Mouse (Mus musculus) mammary gland, adult 2 months (tissue): ENCODE results near the gene Gm20388. TPM values are rescaled to one million over a fixed set of nuclear protein-coding genes. Genes with fewer than 3 reads are reported as not detected.

Experiments
- polyA plus RNA-seq: library from polyadenylated mRNA; depleted of rRNA; stranded (reverse); fragments of >200 nt; gene quantifications from 2 replicates; pipeline ENCODE4 v1.2.3, GENCODE M21; 2012; ENCODE audit warnings: low replicate concordance; rRNA removed

The Gm20388 gene
- polyA plus RNA-seq, result 79.6 and 91.0 TPM in 2 replicates

DNA sequence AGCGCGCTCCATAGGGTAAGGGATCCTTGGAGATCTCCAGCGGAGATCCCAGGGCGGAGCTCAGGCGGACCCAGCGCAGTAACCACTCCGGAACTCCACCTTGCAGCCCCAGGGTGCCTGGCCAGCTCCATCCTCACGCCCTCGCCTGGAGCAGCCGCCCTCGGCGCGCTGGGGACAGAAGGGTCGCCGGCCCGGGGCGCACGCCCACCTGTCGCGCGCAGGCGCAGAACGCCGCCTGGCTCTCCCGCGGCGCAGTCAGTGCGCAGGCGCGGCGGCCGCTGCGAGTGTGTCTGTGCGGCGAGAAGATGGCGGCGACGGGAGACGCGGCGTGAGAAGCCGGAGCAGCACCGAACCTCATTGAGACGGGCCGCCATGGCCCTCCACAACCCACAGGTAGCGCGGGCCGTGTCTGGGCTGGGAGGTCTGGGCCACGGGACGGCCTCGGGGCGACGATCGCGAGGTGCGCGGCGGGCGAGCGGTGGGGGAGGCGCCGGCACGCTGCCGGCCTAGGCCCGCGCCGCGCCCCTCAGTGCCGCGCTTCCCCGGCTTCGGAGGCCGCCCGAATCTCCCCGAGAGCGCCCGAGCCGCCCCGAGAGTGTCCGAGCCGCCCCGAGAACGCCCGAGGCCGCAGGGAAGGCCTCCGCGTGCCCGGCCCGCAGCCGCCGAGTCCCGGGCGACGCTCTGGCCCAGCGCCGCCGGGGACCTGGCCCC is at the start of gene Gm20388:
Gene Gm20388, plus strand, starts transcription at position 295 of the 711 bp plus-strand sequence.

DNA sequence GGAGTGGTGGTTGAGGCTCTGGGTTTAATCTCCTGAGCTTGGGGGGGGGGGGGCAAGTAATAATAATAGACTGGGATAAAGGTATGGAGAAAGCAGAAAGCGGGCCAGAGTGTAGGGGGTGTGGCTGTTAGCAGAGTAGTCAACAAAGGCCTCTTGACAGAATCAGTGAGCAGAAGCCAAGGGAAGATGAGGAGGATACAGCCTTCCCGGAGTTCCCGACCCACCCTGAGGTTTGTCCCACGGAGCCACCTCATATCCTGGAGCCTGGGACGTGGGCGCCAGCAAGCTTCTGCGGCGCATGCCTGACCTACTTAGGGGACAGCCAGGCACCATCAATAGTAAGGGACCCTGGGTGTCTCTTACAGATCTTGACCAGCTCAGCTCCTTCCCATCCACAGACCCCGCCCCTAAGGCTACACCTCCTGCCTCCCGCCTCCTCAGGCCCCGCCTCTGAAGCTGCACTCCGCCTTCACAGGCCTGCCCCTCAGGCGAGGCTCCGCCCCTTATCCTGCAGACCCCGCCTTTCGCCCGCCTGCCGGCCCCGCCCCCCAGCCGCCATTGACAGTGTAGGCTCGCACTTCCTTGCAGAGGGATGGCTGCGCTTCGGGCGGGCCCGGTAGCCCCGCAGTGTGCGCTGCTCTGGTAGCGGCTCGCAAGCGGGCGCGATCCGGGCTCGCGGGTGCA is 48.8 kb upstream of the Gm20388 start, which contains the start of gene Klhl36:
Gene Klhl36, plus strand, starts transcription at position 561 of the 684 bp plus-strand sequence.

DNA sequence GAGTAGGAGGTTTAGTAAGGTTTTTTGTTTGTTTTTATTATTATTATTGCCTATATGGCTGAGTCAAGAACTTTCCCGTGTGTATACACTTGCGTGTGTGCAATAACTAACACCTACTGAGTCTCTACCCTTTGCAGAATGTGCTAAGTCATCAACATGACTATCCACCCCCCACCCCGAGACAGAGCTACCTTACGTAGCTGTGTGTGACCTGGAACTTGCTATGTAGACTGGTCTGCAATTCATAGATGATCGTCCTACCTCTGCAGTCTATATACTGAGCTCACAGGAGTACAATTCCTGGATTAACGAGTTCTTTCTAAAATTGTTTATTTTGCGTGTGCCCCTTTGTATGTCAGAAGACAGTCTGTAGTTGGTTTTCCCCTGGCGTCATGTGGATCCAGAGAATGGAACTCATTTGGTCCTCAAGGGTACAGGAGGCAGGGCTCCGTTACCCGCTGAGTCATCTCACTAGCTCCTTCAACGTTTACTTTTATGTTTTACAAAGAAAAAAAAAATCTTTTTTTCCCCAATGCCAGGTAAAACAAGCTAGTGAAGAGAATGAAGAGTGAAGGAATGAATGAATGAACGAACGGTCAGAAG is 596 bp upstream of the Gm20388 start, which contains the start of gene Usp10:
Gene Usp10, plus strand, starts transcription at position 417 of the 603 bp plus-strand sequence.

DNA sequence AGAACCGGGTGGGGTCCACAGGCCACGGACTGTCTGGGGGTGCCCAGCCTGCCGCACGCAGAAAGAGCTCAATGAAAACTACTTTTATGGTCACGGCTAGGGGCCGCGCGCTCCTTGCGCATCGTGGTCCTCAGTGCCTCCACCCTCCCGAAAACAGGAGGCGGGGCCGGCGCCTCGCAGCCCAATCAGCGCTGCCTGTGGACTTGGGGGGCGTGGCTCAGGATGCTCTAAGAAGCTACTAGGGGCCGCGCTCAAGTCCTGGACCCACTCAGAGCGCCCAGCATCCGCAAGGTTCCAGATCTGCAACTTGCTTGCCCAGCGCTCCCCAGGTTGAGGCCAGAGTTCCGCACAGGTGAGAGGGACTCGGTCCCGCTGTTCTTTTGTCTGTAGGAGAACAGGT is 81.6 kb downstream of the Gm20388 start, which contains the start of gene Crispld2:
Gene Crispld2, plus strand, starts transcription at position 190 of the 400 bp plus-strand sequence.

DNA sequence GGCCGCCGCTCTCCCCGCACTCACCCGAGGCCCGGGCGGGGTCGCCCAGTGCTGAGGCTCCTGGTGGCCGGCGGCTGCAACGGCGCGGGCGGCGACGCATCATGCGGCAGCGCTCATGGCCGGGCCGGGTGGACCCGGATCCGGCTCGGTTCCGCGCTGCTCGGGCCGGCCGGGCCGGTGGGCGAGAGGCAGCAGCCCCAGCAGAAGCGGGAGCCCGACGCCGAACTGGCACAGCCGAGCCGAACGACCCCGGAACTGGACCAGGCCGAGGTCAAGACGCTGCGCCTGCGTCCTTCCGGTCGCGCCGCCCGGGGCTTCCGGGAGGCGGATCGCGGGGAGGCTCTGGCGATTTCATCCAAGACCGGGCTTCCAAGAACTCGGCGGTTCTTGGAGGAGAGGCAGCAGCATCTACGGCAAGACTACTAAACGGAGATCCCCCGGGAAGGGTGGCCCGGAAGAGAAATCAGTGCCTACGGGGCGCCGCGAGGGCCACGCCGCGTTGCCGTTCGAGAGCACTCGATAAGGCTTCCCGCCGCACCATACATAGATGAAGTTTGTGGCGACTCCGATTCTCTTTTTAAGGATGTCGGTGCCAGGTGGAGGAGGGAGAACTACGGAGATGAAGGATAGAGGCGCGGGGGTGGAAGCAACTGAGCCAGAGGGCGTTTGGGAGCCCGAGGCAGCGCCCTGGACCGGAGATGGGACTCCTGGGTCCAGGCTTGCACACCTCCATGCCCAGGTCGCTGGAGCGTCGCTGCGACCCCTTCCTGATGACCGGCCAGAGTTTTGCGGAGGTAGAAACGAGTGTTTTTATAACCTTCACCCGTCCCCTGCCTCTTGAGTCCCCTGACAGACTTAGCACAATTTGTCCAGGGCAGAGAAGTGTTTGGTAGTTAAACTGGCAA is 190.7 kb downstream of the Gm20388 start, which contains the start of gene Zdhhc7:
Gene Zdhhc7, minus strand, starts transcription at position 415 of the 905 bp plus-strand sequence.

DNA sequence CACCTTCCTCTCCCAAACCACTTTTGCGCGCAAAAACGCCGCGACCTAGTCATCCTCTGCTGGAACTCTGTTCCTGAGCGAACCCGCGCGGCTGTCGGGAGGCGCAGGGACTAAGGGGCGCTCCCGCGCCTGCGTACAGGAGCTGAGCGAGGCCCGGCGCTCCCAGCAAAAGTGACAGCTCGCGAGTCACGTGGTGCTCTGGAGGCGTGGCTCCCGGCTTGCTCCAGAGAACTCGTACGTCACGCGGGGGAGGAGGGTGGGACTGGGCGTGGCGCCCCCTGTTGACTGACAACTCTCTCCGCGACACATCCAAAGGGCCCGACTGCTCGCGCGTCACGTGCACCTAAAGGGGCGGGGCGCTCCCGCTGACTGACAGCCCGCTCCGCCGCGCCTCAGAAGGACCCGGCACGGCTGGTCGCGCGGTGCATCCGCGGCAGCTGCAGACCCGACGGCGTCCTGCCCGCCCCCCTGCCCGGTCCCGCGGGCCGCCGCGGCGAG is 203.2 kb downstream of the Gm20388 start, which contains the start of gene 6430548M08Rik:
Gene 6430548M08Rik, plus strand, starts transcription at position 395 of the 498 bp plus-strand sequence.

DNA sequence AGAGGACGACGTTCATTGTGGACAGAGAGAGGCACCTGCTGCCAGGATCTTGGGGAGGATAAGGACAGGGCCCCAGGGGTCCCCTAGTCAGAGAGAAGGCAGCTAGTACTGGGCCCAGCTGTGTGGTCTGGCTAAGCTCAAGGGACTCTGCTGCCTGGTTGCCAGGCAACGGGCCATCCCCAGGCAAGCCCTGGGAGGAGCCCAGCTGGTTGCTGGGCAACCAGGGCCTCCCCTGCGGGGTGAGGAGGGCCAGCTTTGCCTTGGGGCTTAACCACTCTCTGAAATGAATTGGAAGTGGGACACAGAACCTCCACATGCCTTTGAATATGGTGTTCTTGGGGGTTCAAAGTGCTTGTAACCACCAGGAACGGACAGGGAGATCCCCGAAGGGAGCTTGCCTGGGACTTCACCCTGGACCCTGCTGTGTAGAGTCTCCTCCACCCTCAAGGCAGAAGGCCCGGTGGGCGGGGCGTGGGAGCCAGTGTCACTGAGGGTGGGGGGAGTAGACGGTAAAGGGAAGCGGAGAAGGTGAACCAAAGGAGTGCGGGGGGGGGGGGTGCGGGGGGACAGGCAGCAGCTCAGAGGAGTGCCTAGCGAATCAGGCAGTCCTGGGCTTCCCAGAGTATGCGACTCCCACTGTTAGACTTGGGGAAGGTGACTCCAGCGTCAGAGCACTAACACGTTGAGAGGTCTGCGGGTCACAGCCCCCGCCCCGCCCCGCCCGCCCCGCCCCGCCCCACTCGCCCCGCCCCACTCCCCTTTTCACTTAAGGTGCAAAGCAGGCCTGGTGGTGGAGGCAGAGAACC is 266.9 kb downstream of the Gm20388 start, which contains the start of gene Fam92b:
Gene Fam92b, minus strand, starts transcription at position 149 of the 806 bp plus-strand sequence.

DNA sequence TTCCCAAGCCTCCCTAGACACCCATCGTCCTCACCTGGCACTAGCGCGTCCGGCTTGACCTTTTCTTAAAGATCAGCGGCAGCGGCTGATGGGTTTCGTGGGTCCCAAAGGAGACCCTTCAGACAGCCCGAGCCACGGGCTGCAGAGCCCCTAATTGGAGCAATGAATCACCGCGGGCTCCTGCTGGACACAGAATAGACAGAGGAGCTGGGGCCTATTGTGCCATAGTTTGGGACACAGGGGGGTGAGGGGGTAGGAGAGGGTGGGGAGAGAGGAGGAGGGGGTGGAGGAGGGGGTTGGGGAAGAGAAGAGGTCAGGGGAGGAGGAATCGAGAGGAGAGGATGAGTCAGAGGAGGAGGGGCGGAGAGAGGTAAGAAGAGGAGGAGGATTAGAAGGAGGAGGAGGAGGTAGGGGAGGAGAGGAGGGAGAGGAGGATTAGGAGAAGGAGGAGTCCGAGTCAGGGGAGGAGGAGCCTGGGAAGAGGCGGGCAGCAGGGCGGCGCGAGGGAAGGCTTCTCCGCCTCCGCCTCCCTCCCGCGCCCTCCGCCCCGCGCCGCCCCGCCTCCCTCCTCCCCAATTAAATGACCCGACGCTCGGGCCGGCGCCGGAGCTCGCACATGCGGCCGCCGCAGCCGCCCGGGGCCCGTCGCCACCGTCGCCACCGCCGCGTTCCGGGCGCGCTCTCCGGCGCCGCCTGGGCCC is 317.4 kb downstream of the Gm20388 start, which contains the start of gene Gse1:
Gene Gse1, plus strand, starts transcription at position 566 of the 701 bp plus-strand sequence.

DNA sequence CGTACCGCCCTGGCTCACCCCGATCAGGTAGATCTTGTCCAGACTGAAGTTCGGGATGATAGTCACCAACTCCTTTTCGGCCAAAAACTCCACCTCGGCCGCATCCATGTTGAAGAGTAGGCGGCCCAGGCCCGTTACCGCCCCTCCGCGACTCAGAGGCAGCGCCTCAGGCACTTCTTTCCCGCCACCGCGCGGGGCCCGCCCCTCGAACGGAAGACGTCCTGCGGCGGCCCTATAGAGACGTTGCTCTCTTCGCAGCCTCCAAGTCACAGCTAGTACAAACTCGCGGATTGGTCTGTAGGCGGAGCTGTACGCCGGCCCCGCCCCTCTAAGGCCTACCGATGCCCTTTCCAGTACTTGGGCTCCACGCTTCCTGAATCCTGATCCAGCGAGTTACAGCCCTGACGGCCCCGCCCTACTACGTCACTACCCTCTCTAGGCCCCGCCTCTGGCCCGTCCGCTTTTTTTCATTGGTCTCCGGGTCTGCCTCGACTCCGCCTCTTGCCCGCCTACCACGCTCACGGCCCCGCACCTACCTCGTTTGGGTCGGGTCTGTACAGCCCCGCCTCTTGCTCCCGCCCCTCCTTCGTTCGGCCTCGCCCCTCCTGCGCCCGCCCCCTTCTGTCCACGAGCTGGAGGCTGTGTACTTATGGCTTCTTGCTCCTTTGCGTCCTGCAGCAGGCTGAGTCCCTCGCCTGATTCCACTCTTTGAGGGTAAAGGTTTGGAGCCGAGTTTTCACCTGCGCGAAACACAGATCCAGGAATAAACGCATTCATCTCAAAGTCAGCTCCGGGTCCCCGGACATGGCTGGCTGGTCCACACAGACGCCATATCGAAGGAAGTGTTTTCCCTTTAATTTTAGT is 678.5 kb downstream of the Gm20388 start, which contains the start of gene Gins2:
Gene Gins2, minus strand, starts transcription at position 397 of the 864 bp plus-strand sequence.

DNA sequence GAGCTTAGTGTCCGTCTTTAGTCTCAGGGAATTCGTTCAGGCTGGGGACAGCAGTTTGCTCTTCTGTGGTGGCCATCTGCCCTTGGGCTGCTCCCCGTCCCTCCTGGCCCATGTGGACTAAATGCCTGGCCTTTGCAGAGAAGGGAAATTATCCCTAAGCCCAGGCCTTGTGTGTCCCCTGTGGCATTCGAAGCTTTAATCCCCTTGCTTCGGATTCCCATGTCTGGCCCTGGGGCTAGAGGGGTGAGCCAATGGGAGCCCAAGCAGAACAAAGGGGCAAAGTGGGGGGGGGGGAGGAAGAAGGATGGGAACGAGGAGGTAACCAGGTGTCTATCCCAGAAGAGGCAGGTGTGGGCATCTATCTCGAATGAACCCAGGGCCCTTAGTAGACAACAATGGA is 736.9 kb downstream of the Gm20388 start, which contains the start of gene 1190005I06Rik:
Gene 1190005I06Rik, minus strand, starts transcription at position 101 of the 400 bp plus-strand sequence.

DNA sequence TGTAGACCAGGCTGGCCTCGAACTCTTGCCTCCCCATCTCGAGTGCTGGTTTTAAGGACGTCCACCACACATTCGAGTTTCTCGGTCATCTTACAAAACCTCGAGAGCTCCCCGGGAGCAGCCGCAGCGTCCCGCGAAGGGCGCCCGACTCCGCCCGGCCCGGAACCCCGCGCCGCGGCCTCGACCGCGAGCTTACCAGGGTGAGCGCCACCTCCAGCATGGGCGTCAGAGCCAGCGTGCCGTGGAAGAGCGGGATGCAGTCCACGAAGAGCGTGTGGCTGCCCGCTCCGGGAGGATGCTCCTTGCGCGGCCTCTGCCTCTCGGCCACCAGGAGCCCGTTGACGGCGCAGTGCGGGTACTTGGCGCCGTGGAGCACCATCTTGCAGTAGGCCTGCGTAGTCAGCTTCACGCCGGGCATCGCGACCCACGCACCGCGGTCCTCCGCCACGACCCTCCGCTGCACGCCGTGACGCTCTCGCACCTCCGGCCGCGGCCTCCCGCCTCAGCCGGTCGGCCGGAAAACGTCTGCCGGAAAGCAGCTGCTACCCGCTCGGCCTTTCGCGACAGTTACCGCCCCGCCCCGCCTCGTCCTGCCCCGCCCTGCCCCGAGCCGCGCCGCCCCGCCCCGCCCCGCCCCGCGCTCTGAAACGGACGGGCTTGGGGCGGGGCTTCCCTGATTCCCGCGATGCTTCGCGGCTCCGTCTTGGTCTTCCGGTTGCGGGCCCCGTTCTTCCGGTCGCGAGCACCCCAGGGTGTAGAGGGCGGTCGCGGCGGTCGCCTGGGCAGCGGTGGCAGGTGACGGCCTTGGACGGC is 757.1 kb downstream of the Gm20388 start, which contains the start of the genes Gm27021 and Cox4i1:
Gene Gm27021, minus strand, starts transcription at position 519 of the 813 bp plus-strand sequence.
Gene Cox4i1, plus strand, starts transcription at position 662 of the 813 bp plus-strand sequence.

DNA sequence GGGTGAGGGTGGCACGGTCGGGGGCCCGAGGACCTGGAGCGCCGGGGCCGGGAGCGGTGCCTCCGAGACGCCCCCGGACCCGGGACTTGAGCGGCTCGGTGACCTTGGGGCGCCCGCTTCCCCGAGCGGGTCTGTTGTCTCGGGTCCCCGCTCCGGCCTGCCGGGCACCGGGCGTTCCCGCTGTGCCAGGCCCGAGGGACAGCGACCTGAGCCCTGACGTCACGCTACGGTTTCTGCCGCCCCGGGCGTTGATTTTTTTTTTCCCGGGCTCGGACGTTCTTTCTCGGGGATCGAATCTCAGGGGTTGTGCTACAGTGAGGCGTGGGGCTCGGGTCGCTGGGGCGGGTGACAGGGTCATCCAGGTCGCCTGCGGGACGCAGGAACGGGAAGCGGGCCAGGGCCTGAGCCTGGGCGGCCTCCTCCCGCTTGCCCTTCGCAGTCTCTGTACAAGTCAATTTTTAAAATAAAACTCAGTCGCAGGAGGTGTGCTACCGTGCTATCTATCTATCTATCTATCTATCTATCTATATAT is 757.8 kb downstream of the Gm20388 start, which contains the start of gene Emc8:
Gene Emc8, minus strand, starts transcription at position 200 of the 532 bp plus-strand sequence.

DNA sequence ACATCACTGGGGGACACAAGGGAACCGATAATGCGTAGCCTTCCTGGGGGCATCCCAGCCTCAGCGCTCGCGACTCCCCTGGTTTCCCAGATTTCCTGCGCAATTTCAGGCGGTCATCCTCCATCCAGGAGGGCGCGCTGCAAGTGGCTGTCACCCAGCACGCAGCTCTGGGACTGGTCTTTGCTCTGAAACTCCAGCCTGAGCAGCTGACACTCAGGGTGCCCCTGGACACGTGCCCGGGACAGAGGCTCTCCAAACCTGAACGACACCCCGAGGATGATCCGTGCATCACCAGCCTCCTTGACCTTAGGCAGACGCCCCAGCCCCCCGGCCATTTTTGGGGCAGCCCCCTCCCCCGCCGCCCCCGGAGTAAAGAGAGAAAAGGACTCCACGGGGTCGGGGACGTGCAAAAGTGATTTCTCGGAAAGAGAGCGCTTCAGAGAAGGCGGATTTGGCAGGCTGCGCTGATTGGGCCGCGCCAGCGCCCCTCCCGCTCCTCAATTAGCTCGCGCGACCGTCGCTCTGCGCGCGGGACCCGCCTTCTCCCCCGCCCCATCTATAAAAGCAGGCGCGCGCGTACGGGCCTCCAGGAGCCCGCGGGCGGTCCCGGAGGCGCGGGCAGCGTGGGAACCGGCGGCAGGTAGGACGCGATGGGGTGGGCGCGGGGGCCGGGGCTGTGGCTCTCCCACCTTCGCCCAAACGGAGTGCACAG is 825.3 kb downstream of the Gm20388 start, which contains the start of gene Irf8:
Gene Irf8, plus strand, starts transcription at position 589 of the 712 bp plus-strand sequence.

DNA sequence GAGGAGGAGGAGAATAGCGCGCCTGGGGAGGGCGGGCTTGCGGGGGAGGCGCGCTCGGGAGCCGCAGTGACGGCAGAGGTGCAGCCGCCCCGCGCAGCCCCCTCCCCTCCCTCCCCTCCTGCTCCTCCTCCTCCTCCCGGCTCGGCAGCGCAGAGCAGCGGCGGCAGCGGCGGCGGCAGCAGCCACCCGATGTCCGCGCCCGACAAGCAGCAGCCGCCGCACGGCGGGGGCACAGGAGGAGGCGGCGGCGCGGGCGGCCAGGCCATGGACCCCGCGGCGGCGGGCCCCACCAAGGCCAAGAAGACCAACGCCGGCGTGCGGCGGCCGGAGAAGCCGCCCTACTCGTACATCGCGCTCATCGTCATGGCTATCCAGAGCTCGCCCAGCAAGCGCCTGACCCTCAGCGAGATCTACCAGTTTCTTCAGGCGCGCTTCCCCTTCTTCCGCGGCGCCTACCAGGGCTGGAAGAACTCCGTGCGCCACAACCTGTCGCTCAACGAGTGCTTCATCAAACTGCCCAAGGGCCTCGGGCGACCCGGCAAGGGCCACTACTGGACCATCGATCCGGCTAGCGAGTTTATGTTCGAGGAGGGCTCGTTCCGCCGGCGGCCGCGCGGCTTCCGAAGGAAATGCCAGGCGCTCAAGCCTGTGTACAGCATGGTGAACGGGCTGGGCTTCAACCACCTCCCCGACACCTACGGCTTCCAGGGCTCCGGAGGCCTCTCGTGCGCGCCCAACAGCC is 1173.7 kb downstream of the Gm20388 start, which contains the start of gene Foxf1:
Gene Foxf1, plus strand, starts transcription at position 177 of the 742 bp plus-strand sequence.

